Mouse (Mus musculus) MEL (cell line): ENCODE measurements around the gene C2cd4d.

Experiments
- POLR2A ChIP-seq, 2 experiments: IDR thresholded peaks; 2 replicates each; pipeline ENCODE4 v1.6.1; 2011 to 2012; ENCODE audit warnings: low read length in 2 of 2, mild to moderate bottlenecking in 2 of 2, control low read depth in 1 of 2, improper control_type of control experiment in 1 of 2, low read depth in 1 of 2, moderate library complexity in 1 of 2; ENCODE audit not compliant: control insufficient read depth in 1 of 2, insufficient read depth in 1 of 2, poor library complexity in 1 of 2
- TBP ChIP-seq: IDR thresholded peaks from 2 replicates; pipeline ENCODE4 v1.8.0; 2011; ENCODE audit warnings: low read depth, low read length, improper control_type of control experiment
- TCF12 ChIP-seq: IDR thresholded peaks from 2 replicates; pipeline ENCODE4 v1.6.1; 2014; ENCODE audit warnings: low read depth, mild to moderate bottlenecking, inconsistent platforms, low read length, improper control_type of control experiment, moderate library complexity
- USF2 ChIP-seq, 2 experiments: IDR thresholded peaks; 2 replicates each; pipeline ENCODE4 v1.6.1; 2011 to 2012; ENCODE audit warnings: improper control_type of control experiment in 2 of 2, low read length in 2 of 2, borderline replicate concordance in 1 of 2, inconsistent platforms in 1 of 2, low read depth in 1 of 2, mild to moderate bottlenecking in 1 of 2; ENCODE audit not compliant: insufficient read depth in 1 of 2
- ZMIZ1 ChIP-seq: IDR thresholded peaks from 2 replicates; pipeline ENCODE4 v1.6.1; 2012; ENCODE audit warnings: low read depth, mild to moderate bottlenecking, inconsistent platforms, low read length, improper control_type of control experiment, moderate library complexity

- TF ChIP-seq POLR2A (IDR thresholded peaks at IDR 0.05; ENCODE audit: control insufficient read depth in 1 of 2, insufficient read depth in 1 of 2, low read depth in 1 of 2, low read length in 2 of 2, poor library complexity in 1 of 2) (no peak), TBP (no peak), TCF12 (no peak), ZMIZ1 (no peak), USF2 (IDR thresholded peaks at IDR 0.05; ENCODE audit: borderline replicate concordance in 1 of 2, insufficient read depth in 1 of 2, low read depth in 1 of 2, low read length in 2 of 2) (no peak)
Measured at GRCm38 (mm10) chr3:94383476-94383875, 21.2 kb downstream of the C2cd4d start.
